Mouse (Mus musculus): ENCODE measurements at regions not wholly inside any gene's neighbourhood (a gene's known extent, or its start where the extent isn't known, plus 50 kb on each side); places are given as distances from the start of the nearest gene placed in this dataset.
"Not testable (repeated sequence)": the region's sequence is repeated elsewhere in the genome, so short reads cannot be mapped to it uniquely, and the experiment has no call there.

- DNase-seq, result no peak
Observed at GRCm38 (mm10) chr1:157756977-157757376, 250.4 kb downstream of the Sec16b start.

- DNase-seq, result no peak
Observed at GRCm38 (mm10) chr1:157758337-157758736, 251.8 kb downstream of the Sec16b start.

DNA sequence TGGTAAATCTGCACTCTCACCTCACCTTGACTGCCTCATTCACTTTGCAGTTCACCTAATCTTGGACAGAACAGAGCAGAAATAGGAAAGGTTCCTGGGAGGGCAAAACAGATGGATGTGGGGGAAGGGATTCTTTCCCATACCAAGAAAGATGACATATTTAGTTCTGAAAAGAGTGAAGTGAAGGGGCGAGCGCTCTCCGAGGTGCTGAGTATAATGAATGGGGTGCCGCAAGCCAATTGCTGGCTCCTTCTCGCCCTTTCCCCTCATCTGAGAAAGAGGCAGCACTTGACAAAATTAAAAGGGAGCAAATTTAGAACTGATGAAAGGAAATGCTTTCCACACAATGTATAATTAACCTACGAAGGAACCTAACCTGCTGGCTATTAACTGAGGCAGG lies 261.7 kb downstream of the Sec16b start:
- no peak for DNase-seq

- no peak for DNase-seq
Observed at GRCm38 (mm10) chr1:157797711-157798110, 291.2 kb downstream of the Sec16b start.

DNA sequence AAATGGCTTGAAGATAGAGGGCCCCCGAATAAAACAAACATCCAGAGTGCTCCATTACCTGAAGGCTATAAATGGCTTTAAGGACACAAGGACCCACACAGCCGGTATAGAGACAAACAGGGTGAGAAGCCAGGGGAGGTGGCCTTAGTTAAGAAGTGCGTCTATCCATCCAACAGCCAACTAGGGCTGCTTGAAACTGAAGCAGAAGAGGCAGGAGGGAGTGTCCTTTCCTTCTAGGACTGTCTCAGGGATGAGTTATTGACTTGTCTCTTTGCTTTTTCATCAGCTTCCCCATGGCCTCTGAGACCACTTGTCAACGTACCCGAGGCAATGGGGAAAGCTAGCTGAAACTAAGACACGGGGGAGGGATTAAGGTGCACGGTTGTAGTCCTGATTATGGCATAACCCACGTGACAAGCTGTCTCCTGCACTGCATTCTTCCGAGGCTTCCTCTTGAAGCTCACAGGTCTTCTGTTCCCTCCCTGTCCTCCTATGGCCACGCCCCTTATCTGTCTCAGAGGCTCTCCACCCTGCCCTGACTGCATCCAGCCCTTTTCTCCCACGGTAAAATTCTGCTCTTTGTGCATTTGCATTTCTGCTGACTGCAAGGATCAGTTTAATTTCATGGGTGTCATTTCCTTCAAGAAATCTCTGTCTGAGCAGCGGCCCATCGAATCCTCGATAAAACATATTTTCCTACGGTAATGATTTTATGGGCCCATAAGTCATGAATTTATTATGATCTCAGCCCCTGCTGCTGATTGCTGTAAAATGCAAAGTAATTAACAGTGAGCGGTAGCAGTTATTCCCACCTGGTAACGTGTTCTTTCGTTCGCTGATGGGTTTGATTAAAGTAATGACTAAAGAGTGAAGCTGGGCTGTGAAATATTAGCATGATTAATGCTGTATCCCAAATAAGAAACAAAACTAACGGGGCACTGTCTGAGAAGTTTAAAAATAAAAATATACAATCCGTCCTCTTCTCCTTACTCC lies 292.3 kb downstream of the Sec16b start:
- no peak for DNase-seq

DNA sequence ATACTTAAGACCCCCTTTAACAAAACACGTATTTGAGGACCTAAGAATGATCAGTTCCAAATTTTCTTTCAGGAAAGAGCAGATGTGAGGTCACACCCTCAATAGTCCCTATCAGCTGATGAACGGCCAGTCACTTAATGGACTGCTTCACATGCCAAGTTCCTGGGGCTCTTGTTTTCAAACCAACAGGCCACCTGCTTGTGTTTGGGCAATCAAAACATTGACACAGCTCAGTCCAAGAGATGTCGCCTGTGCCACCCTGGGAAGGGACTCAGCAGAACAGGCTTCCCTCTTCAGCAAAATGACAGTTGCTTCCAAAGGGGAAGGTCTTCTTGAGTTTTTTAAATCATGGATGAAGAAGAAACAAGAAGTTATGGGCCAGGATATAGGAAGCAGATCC lies 294.6 kb downstream of the Sec16b start:
- DNase-seq, result no peak

DNA sequence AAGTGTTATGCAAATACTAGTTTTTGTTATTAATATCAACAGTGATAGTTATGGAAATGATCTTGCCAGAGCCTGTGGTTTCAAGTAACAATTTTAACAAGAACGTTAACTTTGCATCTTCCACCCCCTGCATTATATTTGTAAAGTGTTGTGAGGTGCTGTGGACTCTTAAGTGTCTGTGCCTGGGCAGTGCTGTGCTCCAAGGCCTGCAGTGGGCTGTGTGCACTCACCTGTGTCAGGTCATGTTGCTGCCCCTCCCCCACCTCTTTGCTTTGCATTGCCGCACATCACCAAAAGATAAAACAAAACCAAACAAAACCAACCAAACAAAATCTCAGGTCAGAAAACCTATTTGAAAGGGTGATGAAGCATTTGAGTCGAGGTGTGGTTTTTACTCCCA lies 297.7 kb downstream of the Sec16b start:
- no peak for DNase-seq

- no peak for DNase-seq
Observed at GRCm38 (mm10) chr1:157806296-157806695, 299.8 kb downstream of the Sec16b start.

DNA sequence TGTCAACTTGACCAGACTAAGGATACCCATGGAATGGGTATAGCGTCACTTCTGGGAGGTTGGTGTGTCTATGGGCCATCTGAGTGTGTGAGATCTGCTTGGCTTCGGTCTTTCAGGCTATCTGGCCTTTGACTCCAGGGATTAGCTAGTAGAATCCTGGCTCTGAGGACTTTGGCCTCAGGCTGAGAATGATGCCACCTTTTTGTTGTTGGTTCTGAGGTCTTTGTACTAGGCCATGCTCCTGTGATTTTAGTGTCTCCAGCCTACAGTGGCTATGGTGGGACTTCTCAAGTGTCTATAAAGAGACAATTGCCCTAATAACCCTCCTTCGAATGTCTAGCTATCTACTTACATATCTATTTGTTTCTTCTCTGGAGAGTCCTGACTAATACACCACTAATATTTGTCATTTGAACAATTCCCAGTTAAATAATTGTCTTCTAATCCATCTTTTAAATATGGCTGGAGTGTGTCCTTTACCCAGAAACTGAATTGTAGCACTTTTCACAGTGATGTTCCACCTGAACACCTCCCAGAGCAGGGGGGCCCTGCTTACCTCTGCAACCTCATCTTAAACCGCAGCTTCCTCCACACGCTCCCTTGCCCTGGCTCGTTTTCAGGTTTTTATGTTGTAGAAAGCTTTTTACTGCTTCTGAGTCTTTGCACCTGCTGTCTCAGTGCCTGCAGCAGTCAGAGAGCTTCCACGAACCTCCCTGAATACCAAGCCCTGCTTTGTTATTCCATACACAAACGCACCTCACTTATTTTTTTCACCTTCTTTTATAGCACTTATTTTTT lies 303.3 kb downstream of the Sec16b start:
- no peak for DNase-seq

DNA sequence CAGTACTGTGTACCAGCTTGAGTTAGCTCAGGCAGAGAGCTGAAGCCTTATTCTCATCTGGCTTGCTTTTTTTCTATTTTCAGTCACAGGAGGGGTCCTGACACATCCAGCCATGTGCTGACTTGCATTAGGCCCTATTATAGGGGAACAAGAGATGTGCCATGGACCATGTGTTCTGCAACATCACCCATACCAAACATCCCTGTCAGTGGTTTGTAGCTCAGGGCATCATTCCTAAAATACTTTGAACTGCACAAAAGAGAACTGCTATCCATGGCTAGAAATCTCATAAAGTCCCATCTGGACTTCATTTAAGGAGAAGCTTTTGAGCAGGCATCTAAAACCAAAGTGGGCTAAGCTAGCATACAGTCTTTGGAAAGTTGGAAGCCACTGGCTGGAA lies 304.1 kb downstream of the Sec16b start:
- no peak for DNase-seq

DNA sequence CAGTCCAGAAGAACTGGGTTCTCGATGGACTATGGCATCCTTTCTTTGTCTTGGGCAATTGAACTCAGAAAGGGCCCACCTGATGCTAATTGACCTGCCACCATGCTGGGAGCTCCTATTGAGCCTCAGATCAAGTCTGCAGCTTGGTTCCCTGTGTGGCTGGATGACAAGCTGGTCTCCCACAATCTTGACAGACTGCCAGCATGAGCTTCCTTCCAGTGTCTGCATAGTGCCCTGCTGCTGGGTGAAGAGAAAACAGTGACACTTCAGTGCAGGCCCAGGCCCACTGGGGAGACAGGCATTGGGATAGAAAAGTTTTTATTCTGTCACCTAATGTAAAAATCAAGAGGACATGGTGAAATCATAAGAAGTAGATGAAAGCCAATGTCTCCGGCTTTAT lies 321.4 kb downstream of the Sec16b start:
- DNase-seq, result no peak

GRCm38 (mm10) chr1:157831511-157831910 lies 325.0 kb downstream of the Sec16b start:
- no peak for DNase-seq

GRCm38 (mm10) chr1:157872775-157873174 lies 366.2 kb downstream of the Sec16b start:
- DNase-seq, result no peak

DNA sequence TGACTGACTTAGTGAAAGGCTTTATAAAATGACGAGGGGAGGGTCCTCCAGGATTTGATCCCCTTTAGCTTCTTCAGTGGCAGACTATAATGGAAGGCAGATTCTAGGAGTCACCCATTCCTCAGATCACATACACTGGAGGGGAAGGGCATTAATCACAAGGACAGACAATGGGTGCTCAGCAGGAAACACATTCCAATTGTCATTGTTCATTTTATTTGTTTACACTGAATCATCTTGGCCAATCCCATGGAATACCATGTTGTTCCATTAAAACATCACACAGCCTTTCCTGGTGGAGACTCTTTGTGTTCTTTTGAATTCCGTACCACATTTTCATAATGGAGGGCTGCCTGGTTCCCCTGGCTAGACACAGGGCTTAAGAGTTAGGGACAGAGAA lies 368.5 kb downstream of the Sec16b start:
- DNase-seq, result no peak

DNA sequence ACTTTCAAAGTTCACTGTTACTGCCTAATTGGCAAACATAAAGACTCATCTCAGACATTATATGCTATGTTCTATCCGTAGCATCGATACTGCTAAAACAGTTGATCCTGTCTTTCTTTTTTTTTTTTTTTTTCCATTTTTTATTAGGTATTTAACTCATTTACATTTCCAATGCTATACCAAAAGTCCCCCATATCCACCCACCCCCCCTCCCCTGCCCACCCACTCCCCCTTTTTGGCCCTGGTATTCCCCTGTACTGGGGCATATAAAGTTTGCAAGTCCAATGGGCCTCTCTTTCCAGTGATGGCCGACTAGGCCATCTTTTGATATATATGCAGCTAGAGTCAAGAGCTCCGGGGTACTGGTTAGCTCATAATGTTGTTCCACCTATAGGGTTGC lies 370.6 kb downstream of the Sec16b start:
- DNase-seq, result not testable (repeated sequence)

DNA sequence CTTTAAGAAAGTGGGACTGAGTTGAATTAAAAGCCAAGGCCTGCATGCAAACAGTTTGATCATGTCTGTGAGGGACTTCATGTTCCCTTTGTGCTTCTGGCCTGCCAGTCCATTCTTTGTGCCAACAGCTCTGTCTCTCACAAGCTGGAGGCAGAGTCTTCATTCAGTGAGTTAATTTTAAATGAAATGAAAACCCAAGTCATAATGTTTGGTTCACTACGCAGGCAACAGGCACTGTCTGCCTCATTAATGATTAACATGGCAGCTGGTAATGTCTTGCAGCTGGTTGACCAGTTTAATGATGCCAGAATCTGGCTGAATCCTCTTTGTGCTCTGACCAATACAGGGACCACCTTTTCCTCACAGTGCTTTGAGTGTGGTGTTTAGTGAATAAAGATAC lies 380.6 kb downstream of the Sec16b start:
- DNase-seq, result no peak

DNA sequence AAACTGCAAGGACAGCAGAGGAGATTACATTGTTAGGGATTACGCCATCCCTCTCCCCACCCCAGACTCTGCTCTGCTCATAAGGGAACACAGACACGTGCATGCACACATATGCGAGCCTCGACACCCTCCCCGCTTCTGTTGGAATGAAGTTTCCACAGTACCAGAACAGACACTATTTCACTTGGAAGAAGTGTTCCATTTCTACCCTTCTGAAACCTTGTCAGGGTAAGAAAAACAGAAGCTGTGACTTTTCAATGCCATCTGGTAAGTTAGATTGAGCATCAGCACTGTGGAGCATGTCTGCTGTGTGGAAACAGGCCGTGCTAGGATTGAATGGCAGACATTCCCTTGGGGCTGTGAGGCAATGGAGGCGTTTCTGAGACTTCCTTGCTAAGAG lies 382.0 kb downstream of the Sec16b start:
- no peak for DNase-seq

DNA sequence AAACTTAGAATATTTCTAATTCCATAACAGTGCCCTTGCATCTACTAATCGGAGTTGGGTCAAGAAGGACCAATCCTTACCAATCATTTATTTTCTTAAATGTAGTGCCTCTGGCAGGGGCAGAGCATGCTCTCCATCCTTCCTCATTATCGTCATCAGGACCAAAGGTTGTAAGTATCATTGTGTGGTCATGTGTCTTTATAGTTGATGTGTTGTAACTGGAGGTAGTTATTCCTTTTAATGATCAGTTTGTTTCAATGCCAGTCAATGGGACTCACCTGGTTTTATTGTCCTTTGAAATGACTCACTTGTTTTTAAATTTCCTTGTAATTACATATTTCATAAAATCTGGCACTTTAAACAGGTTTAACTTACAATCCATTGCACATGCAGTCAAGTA lies 399.6 kb downstream of the Sec16b start:
- DNase-seq, result no peak

DNA sequence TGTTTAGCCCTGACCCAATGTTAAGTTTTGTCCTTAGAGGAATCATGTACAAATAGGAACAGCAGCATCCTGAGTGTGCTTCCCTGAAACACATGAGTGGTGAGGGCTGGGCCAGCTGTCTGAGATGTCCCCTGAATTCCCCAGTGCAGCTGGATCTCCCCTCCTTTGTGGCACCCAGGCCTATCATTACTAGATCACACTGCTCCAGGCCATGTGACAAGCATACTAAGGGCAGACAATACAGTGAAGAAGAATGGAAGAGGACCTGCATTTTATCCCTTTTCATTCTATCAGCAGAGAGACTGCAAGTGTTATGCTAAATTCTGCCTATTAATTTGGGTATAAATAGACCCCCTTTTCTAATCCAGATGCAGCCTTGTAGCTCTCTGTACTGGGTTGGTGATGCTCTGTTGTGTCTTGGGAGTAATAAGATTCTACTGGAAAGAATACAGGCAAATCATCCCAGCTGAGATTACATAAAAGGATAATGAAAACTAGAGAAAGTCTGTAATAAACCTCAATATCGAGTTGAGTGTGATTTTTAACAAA lies 418.3 kb downstream of the Brinp2 start:
- DNase-seq, result no peak

- no peak for DNase-seq
Observed at GRCm38 (mm10) chr1:157939516-157939915, 416.6 kb downstream of the Brinp2 start.

DNA sequence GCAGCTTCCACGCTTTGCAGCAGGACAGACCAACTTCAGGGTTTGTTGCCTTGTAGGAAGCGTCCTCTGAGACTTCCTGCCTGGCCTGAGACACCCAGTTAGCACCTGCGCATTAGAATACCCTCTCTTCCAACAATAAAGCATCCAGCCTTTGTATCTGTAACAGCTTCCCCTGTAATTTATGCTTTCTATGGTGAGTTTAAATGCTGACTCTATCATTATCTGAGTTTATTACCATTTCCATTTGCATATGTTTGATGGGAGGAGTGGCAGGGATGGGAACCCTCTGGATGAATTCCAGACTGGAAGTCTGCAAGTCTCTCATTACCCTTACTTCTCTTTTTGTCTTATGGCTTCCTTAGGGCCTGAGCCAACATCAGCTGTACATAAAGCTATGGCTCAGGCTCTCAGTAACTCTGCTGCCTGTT lies 415.8 kb downstream of the Brinp2 start:
- no peak for DNase-seq

DNA sequence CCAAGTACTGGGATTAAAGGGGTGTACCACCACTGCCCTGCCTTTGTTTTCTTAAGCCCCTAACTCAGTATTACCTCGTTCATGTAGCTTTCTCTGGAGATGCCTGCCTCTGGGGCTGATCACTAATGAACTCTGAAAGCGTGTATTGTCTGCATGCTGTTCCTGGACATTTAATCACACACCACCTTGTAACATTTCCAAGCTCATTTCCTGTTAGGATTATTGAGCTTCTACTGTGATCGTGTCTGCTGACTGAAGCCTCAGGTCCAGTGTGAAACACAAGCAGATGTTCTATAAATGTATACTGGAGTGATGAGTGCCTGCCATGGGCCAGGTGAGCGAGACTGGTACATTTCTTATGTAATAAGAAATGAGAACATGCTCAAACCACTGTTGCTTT lies 398.6 kb downstream of the Brinp2 start:
- DNase-seq, result no peak

DNA sequence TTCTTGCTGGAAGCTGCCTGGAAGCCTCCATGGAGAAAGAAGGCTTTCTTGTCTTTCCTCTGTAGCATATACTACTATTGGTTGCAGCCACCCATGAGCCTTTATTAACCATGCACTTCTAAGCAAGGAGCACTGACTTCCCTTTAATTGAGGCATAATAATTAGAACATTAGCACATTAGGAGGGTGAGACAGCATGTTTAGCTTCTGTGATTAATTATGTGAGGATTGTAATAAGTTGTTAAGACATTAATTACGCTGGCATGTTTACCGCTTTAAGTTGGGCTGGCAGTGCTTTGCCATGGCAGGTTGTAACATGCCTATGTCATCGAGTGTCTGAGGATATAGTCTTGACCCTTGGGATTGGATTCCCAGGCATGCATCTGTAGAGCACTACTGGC lies 391.7 kb downstream of the Brinp2 start:
- no peak for DNase-seq

Data from lung, adult 18-20 months (tissue).